Mouse (Mus musculus) cerebellum, adult (tissue): ENCODE results near the gene Kcnh2.
"Not testable (repeated sequence)": the region's sequence is repeated elsewhere in the genome, so short reads cannot be mapped to it uniquely, and the experiment has no call there.

Experiments used
- ATAC-seq: cut with Nextera tagmentation; 2 replicates; pipeline ENCODE4 v1.9.2; 2017; ENCODE audit warnings: mild to moderate bottlenecking, moderate library complexity, mixed read lengths; ENCODE audit not compliant: insufficient number of reproducible peaks, low FRiP score, low TSS enrichment

The Kcnh2 gene

DNA sequence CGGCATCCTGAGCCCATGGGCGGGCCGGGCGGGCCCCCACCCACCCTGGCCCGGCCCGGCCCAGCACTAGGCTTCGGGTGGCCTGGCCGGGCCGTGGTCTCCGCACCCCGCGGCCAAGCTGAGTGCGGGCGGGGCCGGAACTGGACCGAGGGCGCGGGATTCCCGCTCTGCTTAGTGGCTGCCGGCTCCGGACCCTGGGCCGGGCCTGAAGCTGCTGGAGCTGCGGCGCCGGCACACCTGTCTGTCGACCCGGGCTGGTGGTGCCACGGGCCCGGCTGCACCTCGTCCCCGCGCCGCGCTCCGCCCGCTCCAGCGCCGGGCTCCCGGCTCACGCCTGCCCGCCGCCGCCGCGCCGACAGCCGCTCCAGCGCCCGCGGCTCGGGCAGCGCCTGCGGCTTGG is at the start of gene Kcnh2:
TSS of gene Kcnh2 (minus strand) at position 327 of the 400 bp plus-strand sequence.
- ATAC-seq = peak; percentile 13; the same call in 1 of the 2 replicates

DNA sequence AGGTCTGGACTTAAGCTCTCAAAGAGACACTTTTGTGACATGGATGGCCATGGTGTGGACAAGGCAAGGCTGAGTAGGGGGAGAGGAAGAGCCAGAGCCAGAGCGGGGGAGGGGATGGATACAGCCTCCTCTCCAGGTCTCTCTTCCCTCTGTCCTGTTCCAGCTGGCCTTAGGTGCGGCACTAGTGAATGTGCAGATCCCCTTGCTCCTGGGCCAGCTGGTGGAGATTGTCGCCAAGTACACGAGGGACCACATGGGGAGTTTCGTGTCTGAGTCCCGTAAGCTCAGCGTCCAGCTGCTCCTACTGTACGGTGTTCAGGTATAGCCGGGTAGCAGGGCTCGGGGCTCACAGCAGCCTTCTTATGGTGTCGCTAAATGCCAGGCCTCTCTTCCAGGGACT is 49.0 kb upstream of the Kcnh2 start:
- ATAC-seq = no peak

DNA sequence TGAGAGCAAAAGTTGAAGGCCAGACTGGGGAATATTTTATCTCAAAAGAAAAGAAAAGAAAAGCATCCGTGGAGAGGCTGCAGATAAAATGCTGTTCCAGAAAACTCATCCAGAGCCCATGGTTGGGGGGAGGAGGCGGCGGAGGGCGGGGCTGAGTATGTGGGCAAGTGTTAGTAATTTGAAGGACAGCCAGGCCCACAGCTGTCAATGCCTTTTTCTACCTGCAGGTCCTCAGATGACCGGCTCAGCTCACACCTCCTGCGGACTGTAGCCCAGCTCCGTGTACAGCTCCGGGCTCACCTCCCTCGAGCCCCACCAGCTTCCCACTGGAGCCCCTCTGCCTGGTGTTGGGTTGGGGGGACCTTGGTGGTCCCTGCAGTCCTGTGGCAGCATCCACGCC is 48.3 kb upstream of the Kcnh2 start:
- ATAC-seq = no peak

DNA sequence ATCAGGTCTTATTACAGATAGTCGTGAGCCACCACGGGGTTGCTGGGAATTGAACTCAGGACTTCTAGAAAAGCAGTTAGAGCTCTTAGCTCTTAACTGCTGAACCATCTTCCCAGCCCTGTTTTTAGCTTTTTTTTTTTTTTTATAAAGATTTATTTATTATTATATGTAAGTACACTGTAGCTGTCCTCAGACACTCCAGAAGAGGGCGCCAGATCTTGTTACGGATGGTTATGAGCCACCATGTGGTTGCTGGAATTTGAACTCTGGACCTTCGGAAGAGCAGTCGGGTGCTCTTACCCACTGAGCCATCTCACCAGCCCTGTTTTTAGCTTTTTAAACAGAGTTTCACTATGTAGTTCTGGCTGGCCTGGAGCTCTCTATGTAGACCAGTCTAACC is 44.9 kb upstream of the Kcnh2 start:
- ATAC-seq = not testable (repeated sequence)

DNA sequence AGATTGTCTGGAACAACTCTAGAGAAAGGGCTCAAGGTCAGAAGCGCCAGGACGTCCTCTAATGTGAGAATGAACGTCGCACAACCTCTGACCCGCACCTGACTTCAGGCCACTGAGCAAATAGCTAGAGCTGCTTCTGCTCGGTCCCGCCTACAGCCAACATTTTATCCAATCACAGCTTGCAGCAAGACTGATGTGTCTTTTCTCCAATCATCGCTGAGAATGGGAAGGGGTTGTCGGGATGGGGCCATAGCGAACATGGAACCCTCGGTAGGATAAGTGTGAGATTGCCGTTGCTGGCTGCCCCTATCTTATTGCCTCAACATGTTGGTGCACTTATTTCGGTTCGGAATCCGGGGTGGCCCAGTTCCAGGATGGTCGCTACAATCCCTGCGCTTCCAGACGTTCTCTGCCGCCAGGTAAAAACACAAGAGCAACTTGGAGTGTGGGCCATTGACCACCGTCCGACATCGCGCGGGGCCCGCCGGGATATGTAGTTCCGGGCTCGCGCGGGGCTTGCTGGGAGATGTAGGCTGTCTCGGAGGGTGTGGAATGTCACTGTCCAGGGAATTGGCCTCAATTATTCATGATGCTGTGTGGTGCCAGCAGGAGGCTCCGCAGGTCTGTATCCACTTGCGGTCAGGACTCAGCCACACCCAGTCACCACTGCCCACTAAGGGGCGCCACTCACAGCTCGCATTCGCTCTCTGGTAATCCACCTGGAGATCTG is 42.9 kb upstream of the Kcnh2 start:
- ATAC-seq = peak; percentile 93

DNA sequence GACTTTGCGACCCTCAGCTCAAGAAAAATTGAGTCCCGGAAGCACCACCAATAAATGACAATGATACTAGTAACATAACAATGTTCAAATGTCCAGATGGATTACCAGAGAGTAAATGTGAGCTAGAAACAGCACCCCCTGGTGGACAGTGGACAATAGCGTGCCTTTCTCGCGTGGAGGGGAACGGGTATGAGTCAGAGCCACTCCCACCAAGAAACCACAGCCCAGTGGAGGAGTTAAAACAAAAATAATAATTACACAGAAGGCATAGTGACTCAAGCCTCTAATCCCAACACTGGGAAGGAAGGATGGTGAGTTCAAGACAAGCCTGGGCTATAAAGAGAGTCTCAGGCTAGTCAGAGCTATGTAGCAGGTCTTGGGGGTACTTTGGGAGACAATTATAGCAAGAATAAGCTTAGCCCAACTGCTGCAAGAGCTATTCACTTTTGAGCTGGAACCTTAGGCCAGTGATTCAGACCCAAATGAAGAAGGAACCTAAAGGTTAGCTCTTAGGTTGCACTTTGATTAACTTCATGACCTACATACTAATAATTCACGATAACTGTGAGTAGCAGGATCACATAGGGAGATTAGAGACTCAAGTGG is 42.1 kb upstream of the Kcnh2 start, which contains the start of gene Abcb8:
TSS of gene Abcb8 (plus strand) at position 272 of the 606 bp plus-strand sequence.
- no peak for ATAC-seq

DNA sequence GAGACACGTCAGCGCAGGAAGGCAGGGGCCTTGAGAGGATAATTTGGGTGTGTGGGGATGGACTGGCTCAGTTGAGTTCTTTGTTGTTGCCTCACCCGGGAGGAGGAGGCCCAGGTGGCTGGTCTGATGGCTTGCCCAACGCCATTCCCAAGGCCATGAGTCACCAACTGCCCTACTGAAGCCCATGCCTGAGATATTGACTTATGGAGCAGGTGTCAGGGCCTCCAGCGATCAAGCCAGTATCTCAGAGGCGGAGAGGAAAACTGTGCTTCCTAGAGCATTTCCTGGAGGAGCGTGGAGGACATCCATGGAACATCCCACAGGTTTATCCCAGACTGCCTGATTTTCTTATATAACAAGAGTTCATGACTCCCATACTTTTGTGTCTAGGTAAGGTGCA is 41.3 kb upstream of the Kcnh2 start:
- ATAC-seq = no peak

DNA sequence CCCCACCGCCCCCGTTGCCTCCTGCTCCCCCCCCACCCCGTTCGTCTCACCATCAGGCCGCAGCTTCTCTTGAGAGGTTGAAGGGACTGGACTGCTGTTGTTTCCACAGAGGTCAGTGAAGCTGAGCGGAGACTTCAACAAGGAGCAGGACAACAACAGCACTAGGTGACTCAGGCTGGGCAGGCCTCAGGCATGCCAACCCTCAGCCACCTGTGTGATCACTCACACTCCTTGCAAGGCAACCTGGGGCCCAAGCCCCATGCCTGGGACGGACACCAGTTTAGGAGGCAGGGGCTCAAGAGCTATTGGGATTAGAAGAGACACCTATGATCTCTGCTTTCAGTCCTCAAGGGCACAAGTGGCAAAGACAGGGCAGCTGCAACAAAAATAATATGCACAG is 40.5 kb upstream of the Kcnh2 start, which contains the start of gene Atg9b:
TSS of gene Atg9b (minus strand) at position 280 of the 400 bp plus-strand sequence.
- ATAC-seq = no peak

DNA sequence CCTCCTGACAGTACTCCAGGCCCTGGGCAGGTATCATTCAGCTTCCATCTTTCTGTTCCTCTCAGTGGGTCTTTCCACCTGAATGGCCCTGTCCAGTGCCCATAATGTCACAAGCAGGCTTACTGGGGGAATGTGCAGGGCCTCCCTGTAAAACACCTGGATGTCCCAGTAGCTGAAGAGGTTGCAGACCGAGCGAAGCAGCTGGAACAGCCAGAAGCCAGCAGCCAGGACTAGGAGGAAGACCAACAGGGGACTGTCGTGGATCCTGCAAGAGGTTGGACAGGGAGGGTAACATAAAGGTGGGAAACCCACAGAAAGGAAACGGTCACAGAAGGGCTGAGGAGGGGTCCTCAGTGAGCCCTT is 38.2 kb upstream of the Kcnh2 start:
- no peak for ATAC-seq

DNA sequence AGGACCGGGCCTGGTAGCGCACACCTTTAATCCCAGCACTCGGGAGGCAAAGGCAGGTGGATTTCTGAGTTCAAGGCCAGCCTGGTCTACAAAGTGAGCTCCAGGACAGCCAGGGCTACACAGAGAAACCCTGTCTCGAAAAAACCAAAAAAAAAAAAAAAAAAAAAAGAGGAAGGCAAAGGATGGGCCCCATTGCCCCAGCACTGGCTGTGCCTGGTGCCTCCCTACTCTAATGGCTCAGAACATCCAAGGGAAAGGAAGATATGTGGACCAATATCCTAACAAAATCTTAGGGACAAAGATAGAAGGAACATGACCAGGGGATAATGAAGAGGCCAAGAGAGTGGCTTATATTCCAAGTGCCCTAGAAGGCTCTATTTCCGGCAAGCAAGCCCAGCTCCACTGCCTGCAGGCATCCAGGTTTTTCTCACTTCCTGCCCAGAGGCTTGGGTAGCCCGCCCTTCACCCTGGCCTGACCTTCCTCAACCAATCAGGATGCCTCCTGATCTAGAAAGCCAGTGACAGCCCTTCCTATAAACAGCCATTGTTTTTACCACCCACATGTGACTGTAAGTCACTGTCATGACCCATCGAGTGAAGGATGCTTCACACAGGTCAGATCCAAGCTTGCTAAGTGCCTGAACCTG is 37.7 kb upstream of the Kcnh2 start:
- no peak for ATAC-seq

DNA sequence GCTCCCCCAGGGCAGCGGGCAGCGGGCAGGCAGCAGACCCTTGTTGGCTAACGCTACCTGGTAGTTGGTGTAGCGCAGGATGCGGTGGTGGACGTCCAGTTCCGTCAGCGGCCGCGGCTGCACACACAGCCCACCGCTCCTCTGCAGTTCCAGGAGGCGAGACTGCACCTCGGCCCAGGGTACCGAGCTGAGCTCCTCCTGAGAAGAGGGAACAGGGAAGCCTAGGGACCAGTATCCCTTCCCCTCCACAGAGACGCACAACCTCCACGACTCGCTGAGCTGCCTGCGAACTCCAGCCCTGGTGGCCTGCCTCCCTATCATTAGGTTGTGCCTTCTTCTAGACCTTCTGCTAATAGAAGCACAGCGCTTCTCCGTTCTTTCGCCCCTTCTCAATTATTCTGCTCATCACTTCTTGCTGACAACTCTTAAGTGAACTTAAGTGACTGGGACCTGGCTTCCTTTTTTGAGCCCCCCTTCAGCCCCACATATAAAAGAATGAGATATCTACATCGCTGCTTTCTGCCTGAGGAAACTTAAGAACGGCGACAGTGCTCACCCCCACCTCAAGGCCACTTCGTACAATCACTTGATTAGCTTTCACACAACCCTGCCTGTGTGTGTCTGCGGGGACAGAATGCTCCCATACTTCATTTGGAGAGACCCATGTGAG is 37.0 kb upstream of the Kcnh2 start:
- no peak for ATAC-seq

DNA sequence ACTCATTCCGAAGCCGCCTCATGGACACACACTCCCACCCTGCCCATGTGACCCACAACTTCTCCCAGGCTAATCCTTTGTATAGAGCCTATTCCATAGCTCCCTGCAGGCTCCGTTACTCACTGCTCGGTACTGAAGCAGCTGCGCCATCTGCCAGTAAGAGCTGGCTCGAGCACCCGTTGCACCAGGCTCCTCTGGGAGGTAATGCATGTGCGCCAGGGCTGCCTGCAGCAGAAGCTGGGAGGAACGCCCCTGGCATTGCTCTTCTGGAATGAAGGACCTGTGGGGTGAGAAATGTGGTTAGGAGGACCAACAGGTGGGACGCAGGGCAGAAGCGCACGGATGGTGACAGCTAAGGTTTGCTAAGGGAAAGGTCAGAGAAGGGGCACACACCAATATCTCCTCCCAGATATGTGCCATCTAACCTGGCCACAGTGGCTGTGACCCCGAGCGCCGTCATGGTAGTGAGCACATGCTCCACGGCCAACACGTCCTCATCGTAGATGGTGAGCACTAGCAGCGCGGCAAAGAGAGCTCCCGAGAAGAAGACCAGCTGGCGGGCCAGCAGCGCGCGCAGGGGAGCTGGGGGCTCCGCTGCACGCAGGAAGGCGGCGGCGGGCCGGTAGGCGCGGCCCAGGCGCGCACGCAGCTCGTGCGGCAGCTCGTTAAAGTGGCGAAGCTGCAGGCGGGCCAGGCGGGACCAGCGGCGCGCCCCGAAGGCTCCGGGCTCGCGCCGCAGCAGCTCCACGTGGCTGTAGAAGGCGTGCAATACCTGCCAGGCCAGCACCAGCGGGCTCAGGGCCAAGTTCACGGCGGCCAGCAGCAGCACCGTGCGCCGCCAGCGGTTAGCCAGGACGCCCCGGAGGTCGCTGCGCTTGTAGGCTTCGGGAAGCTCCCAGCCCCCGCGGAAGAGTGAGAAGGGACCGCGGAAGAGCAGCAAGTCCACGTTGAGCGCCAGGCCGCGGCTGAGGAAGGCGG is 36.1 kb upstream of the Kcnh2 start:
- no peak for ATAC-seq

DNA sequence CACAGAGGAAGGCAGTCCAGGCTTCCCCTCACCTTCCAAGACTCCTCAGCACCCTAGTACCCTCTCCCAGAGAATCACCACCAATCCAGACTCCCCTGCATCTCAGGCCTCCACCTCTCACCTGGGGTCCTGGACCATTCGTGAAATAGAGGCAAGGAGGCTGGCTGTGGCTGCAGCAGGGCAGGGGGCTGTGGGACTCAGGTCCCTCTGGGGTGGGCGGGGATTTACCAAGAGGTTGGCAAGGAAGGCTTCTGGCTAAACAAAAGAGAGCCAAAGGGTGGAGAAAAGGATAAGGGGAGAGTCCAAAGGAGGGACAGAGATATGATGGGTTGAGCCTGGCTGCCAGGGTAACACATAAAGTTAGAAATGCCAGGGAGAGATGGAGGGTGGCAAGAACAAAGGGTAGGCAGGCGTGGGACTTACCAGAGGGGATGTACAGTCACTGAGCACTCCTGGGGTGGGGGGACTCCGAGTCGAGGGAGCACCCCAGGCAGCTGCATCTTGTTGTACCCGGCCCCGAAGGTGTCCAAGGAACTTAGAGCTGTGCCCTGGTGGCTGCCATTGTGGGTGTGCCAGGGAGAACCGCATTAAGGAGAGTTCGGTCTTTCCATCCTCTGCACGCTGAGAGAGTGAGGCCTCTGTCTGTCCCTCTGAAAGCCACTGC is 34.6 kb upstream of the Kcnh2 start:
- no peak for ATAC-seq

DNA sequence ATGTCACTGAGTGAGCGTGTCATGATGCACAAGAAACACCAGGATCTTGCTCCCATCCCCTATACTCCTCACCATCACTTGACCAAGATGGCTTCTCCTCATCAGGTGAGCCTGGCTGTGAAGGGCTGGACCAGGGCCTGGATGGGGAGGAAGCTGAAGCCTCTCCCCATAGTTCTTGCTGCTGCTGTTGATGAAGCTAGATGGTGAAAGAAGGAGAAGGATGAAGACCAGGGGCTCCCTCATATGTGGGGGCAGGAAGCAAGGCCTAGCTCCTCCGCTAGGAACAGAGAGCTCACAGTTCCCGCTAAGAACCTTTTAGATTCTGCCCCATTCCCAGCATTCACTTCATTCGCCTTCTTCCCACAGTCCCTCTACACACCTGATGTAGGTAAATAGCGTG is 34.0 kb upstream of the Kcnh2 start:
- ATAC-seq = no peak

DNA sequence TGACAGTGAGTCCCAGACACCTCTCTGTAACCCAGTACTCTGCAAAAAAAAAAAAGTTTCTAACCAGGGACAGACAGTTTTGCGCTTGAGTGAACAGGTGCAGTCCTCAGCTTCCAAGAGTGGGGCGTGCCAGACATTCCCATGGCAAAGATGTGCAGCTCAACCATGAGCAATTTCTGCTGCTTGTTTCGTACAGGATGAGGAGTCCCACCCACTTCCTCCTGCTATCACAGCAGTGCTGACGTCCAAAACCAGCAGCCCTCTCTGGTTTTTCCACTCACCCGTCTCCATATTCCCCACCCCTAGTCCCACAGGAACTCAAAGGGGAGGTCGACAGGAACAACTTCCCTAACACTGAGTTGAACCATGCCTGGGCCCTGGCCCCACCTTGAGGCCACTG is 33.0 kb upstream of the Kcnh2 start:
- ATAC-seq = no peak

DNA sequence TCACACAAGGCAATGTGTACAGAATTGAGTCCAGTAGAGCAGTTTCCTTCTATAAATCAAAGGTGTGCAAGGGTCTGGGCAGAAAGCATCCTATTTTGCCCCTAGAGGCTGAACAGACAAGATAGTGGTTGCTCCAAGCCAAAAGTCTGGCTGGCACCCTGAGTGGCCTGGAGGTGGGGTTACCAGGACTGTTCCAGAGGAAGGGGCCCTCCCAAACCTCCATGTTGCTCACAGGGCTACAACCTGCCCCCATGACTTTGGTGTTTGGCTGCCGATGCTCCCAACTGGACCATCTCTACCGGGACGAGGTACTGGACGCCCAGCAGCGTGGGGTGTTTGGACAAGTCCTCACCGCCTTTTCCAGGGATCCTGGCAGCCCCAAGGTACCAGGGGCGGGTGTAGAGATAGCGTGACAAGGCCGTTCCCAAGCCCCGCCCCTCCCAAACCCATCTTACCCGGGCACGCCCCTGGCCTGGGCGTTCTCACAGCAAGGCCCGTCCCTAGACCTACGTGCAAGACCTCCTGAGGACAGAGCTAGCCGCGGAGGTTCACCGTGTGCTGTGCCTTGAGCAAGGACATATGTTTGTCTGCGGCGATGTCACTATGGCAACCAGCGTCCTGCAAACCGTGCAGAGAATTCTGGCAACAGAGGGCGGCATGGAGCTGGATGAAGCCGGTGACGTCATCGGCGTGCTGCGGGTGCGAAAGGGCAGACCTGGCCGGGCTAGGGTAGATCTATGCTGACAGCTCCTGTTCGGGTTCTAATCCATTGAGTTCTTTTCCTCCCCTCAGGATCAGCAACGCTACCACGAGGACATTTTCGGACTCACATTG is 31.8 kb upstream of the Kcnh2 start:
- ATAC-seq = peak; percentile 87

DNA sequence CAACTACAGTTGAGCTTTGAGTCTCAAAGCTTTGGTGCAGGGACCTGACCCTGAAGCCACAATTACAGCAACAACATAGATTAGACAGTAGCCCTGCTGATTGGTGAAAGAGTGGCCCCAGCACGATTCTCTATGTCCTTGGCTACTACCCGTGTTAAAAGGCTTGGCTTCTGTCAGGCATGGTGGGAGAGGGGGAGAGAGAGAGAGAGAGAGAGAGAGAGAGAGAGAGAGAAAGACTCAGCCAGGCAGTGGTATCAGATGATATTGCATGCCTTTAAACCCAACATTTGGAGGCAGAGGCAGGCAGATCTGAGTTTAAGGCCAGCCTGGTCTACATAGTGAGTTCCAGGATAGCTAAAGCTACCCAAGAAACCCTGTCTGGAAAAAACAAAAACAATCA is 30.6 kb upstream of the Kcnh2 start:
- no peak for ATAC-seq

DNA sequence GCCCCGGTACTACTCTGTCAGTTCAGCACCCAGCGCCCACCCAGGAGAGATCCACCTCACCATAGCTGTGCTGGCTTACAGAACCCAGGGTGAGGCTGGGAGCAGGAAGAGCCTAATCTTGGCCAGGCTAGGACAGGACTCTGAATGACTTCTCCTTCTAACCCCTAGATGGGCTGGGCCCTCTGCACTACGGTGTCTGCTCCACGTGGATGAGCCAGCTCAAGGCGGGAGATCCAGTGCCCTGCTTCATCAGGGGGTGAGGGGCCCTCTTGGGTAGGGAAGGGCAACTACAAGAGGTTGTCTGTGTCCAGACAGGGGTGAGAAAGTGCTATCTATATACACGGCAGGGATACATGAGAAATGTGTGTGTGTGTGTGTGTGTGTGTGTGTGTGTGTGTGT is 30.1 kb upstream of the Kcnh2 start:
- no peak for ATAC-seq

DNA sequence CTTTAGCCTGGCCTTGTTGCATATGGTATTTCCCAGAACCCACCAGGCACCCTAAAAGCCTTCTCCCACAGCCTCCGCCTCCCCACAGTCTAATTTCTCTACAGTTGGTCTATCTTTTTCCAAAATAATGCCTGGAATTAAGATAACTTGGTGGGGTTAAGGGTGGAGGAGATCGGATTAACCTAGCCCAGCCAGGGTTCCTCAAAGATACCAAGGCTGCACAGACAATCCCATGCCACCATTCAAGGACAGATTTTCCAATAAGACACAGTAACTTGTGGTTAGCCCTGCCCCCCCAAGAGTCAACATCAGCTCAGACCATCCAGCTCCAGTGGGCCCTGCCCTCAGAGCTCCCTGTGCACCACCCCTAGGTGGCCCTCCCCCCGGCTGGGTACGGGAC is 29.1 kb upstream of the Kcnh2 start:
- no peak for ATAC-seq
